Mouse (Mus musculus) neural tube, embryonic 11.5 days (tissue): Measurements from ENCODE around the gene Nutf2. TPM values are rescaled to one million over a fixed set of nuclear protein-coding genes. Genes with fewer than 3 reads are reported as not detected.

Experiments
- ATAC-seq: fragments of 200-750 bp; cut with Nextera tagmentation; 2 replicates; pipeline ENCODE4 v1.8.0; 2017; ENCODE audit warnings: moderate number of reproducible peaks, mild to moderate bottlenecking, moderate TSS enrichment, moderate library complexity; ENCODE audit not compliant: insufficient read depth, low FRiP score, low TSS enrichment
- DNase-seq: peaks from one replicate; pipeline ENCODE4 v3.0.0-alpha.2; 2015; ENCODE audit warnings: low spot score
- H3K27ac ChIP-seq: fragments of 300-500 bp; sonication (generic); 2 replicates; pipeline ENCODE4 v1.5.1; 2014; ENCODE audit warnings: low read depth, mild to moderate bottlenecking, low read length
- H3K27me3 ChIP-seq: fragments of 300-500 bp; sonication (generic); 2 replicates; pipeline ENCODE4 v1.6.1; 2014; ENCODE audit warnings: mild to moderate bottlenecking, low read length, mixed read lengths; ENCODE audit not compliant: control insufficient read depth, insufficient read depth
- H3K36me3 ChIP-seq: fragments of 300-500 bp; sonication (generic); 2 replicates; pipeline ENCODE4 v1.6.1; 2014; ENCODE audit warnings: mild to moderate bottlenecking, low read length, moderate library complexity, mixed read lengths; ENCODE audit not compliant: control insufficient read depth, insufficient read depth
- H3K4me1 ChIP-seq: fragments of 300-500 bp; sonication (generic); 2 replicates; pipeline ENCODE4 v1.6.1; 2014; ENCODE audit warnings: low read length, mixed read lengths; ENCODE audit not compliant: control insufficient read depth, insufficient read depth
- H3K4me2 ChIP-seq: fragments of 300-500 bp; sonication (generic); 2 replicates; pipeline ENCODE4 v1.6.1; 2014; ENCODE audit warnings: low read depth, mild to moderate bottlenecking, moderate library complexity
- H3K4me3 ChIP-seq: fragments of 300-500 bp; sonication (generic); 2 replicates; pipeline ENCODE4 v1.5.1; 2014; ENCODE audit warnings: low read depth, low read length
- H3K9ac ChIP-seq: fragments of 300-500 bp; sonication (generic); 2 replicates; pipeline ENCODE4 v1.6.1; 2014; ENCODE audit warnings: mild to moderate bottlenecking, low read length
- H3K9me3 ChIP-seq: fragments of 300-500 bp; sonication (generic); 2 replicates; pipeline ENCODE4 v1.6.1; 2016; ENCODE audit warnings: low read length; ENCODE audit not compliant: control insufficient read depth
- WGBS: fragments of 180-500 bp; shearing (Covaris S2); extraction: QIAGEN DNeasy Blood & Tissue Kit; methylation state at CpG from one replicate; pipeline ENCODE4 v1.1.7; 2014; 5-methylcytosine and 5-hydroxymethylcytosine counted together
- polyA plus RNA-seq: library from polyadenylated mRNA; unstranded; fragments of >200 nt; fragmentation: Nextera tagmentation; extraction: Ambion mirVana; gene quantifications from 2 replicates; pipeline ENCODE4 v1.2.1, GENCODE M21; 2014

The Nutf2 gene
- 342 and 344 TPM in 2 replicates for polyA plus RNA-seq

GRCm38 (mm10) chr8:105860143-105860981 lies at the start of gene Nutf2:
Gene Nutf2, plus strand, starts transcription at chr8:105860580.
- DNase-seq (peak; percentile 96), ATAC-seq (peak; percentile 95)
- peak within 1 kb of the TSS; percentile 97 for H3K4me3 ChIP-seq
- H3K27me3 ChIP-seq = no peaks in the 10 kb centered on the region
- peaks cover 34% of the 10 kb centered on the region for H3K4me1 ChIP-seq
- peak within 1 kb of the TSS; percentile 90 for H3K4me2 ChIP-seq
- H3K27ac ChIP-seq = peak within 1 kb of the TSS; percentile 86
- no peaks in the 10 kb centered on the region for H3K9me3 ChIP-seq
- under 1% methylated on average over 47 of the region's 59 CpGs for WGBS
- peak within 1 kb of the TSS; percentile 96 for H3K9ac ChIP-seq
- H3K36me3 ChIP-seq = no peaks in the 10 kb centered on the region; the same call in 1 of the 2 replicates

GRCm38 (mm10) chr8:105811061-105811460 lies 49.3 kb upstream of the Nutf2 start:
- Histone ChIP-seq H3K27me3 (no peaks in the 10 kb centered on the region), H3K4me2 (no peak overlapping the region), H3K27ac (no peak overlapping the region), H3K9me3 (no peaks in the 10 kb centered on the region), H3K4me1 (no peaks in the 10 kb centered on the region), H3K4me3 (no peak overlapping the region), H3K36me3 (no peaks in the 10 kb centered on the region), H3K9ac (no peak overlapping the region)
- no peak for ATAC-seq
- DNase-seq = no peak
- WGBS = 85% methylated on average over 10 of the region's 10 CpGs

GRCm38 (mm10) chr8:105811543-105811942 lies 48.8 kb upstream of the Nutf2 start:
- Histone ChIP-seq H3K9me3 (no peaks in the 10 kb centered on the region), H3K4me2 (no peak overlapping the region), H3K9ac (no peak overlapping the region), H3K4me1 (no peaks in the 10 kb centered on the region), H3K27me3 (no peaks in the 10 kb centered on the region), H3K27ac (no peak overlapping the region), H3K4me3 (no peak overlapping the region), H3K36me3 (no peaks in the 10 kb centered on the region)
- ATAC-seq (no peak), DNase-seq (no peak)
- WGBS = 90% methylated on average over 3 of the region's 3 CpGs

GRCm38 (mm10) chr8:105812511-105812910 lies 47.9 kb upstream of the Nutf2 start:
- ATAC-seq = no peak
- Histone ChIP-seq H3K4me3 (no peak overlapping the region), H3K36me3 (no peaks in the 10 kb centered on the region), H3K9me3 (no peaks in the 10 kb centered on the region), H3K27me3 (no peaks in the 10 kb centered on the region), H3K27ac (no peak overlapping the region), H3K4me2 (no peak overlapping the region), H3K4me1 (no peaks in the 10 kb centered on the region), H3K9ac (no peak overlapping the region)
- WGBS = 85% methylated on average over 5 of the region's 5 CpGs
- DNase-seq = no peak

- Histone ChIP-seq H3K4me1 (no peaks in the 10 kb centered on the region), H3K36me3 (no peaks in the 10 kb centered on the region), H3K4me3 (no peak overlapping the region), H3K27ac (no peak overlapping the region), H3K4me2 (no peak overlapping the region), H3K9me3 (no peaks in the 10 kb centered on the region), H3K27me3 (no peaks in the 10 kb centered on the region), H3K9ac (no peak overlapping the region)
- ATAC-seq = no peak
- DNase-seq = no peak
- 93% methylated on average over 6 of the region's 6 CpGs for WGBS
These were observed 47.1 kb upstream of the Nutf2 start for GRCm38 (mm10) chr8:105813241-105813640.

GRCm38 (mm10) chr8:105819659-105820058 lies 40.7 kb upstream of the Nutf2 start:
- no peak for ATAC-seq
- 95% methylated on average over 3 of the region's 3 CpGs for WGBS
- H3K27ac ChIP-seq = no peak overlapping the region
- no peaks in the 10 kb centered on the region for H3K9me3 ChIP-seq
- H3K36me3 ChIP-seq = peaks cover 11% of the 10 kb centered on the region
- H3K4me3 ChIP-seq = no peak overlapping the region
- no peaks in the 10 kb centered on the region for H3K27me3 ChIP-seq
- DNase-seq = no peak
- H3K9ac ChIP-seq = no peak overlapping the region
- no peaks in the 10 kb centered on the region for H3K4me1 ChIP-seq
- no peak overlapping the region for H3K4me2 ChIP-seq

GRCm38 (mm10) chr8:105820925-105821324 lies 39.5 kb upstream of the Nutf2 start:
- Histone ChIP-seq H3K36me3 (peaks cover 11% of the 10 kb centered on the region), H3K9me3 (no peaks in the 10 kb centered on the region), H3K4me1 (peaks cover 4% of the 10 kb centered on the region), H3K4me3 (no peak overlapping the region), H3K27ac (no peak overlapping the region), H3K9ac (no peak overlapping the region), H3K27me3 (no peaks in the 10 kb centered on the region), H3K4me2 (no peak overlapping the region)
- no peak for DNase-seq
- ATAC-seq = no peak
- WGBS = 95% methylated on average over 1 of the region's 1 CpGs

- Histone ChIP-seq H3K27me3 (no peaks in the 10 kb centered on the region), H3K9me3 (no peaks in the 10 kb centered on the region), H3K36me3 (peaks cover 11% of the 10 kb centered on the region), H3K4me1 (peaks cover 8% of the 10 kb centered on the region), H3K4me2 (peak overlapping the region; percentile 84), H3K4me3 (peak overlapping the region; percentile 96; the same call in 1 of the 2 replicates), H3K27ac (no peak overlapping the region), H3K9ac (no peak overlapping the region)
- WGBS = 56% methylated on average over 4 of the region's 4 CpGs
- DNase-seq = no peak
- ATAC-seq = no peak
These were observed 34.9 kb upstream of the Nutf2 start for GRCm38 (mm10) chr8:105825506-105825905.

- WGBS = 12% methylated on average over 4 of the region's 4 CpGs
- Histone ChIP-seq H3K27ac (no peak overlapping the region), H3K36me3 (peaks cover 9% of the 10 kb centered on the region), H3K9me3 (no peaks in the 10 kb centered on the region), H3K27me3 (no peaks in the 10 kb centered on the region), H3K4me2 (peak overlapping the region; percentile 84), H3K4me1 (peaks cover 8% of the 10 kb centered on the region), H3K4me3 (peak overlapping the region; percentile 96), H3K9ac (peak overlapping the region; percentile 90)
- DNase-seq (no peak), ATAC-seq (no peak)
These were observed 34.0 kb upstream of the Nutf2 start for GRCm38 (mm10) chr8:105826379-105826778.
